Mouse (Mus musculus): Measurements from ENCODE around the gene Vdac1.

DNA sequence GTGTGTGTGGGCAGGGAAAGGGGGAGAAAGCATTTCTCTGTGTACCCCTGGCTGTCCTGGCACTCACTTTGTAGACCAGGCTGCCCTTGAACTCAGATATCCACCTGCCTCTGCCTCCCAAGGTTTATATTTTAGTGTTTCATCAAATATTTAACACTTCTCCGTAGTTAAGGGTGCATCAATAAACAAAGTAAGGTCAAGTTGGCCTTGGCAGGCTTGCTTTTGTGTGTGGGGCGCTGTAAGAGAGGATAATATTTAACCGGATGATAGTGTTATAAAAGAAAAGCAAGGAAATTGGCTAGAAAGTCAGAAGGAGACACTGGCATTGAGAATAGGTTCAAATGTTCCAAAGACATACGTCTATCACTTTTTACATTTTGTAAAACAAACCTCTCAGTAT, 33.8 kb downstream of the Vdac1 start:
- TF ChIP-seq EP300 (IDR thresholded peaks at IDR 0.05; ENCODE audit: low read depth) (no peak), CTCF (IDR thresholded peaks at IDR 0.05; ENCODE audit: low read depth) (no peak)

All from liver, embryonic 14.5 days (tissue).